Mouse (Mus musculus): ENCODE data around the gene Myo18a. TPM values are rescaled to one million over a fixed set of nuclear protein-coding genes. Genes with fewer than 3 reads are reported as not detected.

Myo18a gene
- total and polyA plus RNA-seq, 2 experiments from 2014 or later = 35.0 to 82.0 TPM

- no peak overlapping the region for H3K4me3 ChIP-seq (ENCODE audit: low read depth, low read length)
- no peaks in the 10 kb centered on the region for H3K9me3 ChIP-seq (ENCODE audit: low read length)
- H3K4me2 ChIP-seq (ENCODE audit: low read depth, low read length, poor library complexity, severe bottlenecking) = no peak overlapping the region
- DNase-seq (ENCODE audit: low spot score) (no peak), ATAC-seq (ENCODE audit: low FRiP score) (no peak)
- H3K27me3 ChIP-seq (ENCODE audit: insufficient read depth, low read length) = no peaks in the 10 kb centered on the region
- WGBS = 70% methylated on average over 7 of the region's 7 CpGs
- H3K4me1 ChIP-seq (ENCODE audit: insufficient read depth, low read length) = peaks cover 8% of the 10 kb centered on the region
- H3K9ac ChIP-seq (replicated peaks; ENCODE audit: low read length, poor library complexity, severe bottlenecking) = no peak overlapping the region
- peaks cover 14% of the 10 kb centered on the region; the same call in 1 of the 2 replicates for H3K36me3 ChIP-seq (ENCODE audit: insufficient read depth, low read length)
- no peak for TF ChIP-seq CTCF (IDR thresholded peaks at IDR 0.05)
- no peak overlapping the region for H3K27ac ChIP-seq (ENCODE audit: low read depth, low read length)
These were observed 99.8 kb downstream of the Myo18a start for GRCm38 (mm10) chr11:77862887-77863286.

- Histone ChIP-seq H3K9ac (replicated peaks; ENCODE audit: low read length, poor library complexity, severe bottlenecking) (no peak overlapping the region), H3K27me3 (ENCODE audit: insufficient read depth, low read length) (no peaks in the 10 kb centered on the region), H3K36me3 (ENCODE audit: insufficient read depth, low read length) (peaks cover 11% of the 10 kb centered on the region; the same call in 1 of the 2 replicates), H3K9me3 (ENCODE audit: low read length) (no peaks in the 10 kb centered on the region), H3K27ac (ENCODE audit: low read depth, low read length) (no peak overlapping the region), H3K4me1 (ENCODE audit: insufficient read depth, low read length) (peaks cover 12% of the 10 kb centered on the region), H3K4me3 (ENCODE audit: low read depth, low read length) (no peak overlapping the region), H3K4me2 (ENCODE audit: low read depth, low read length, poor library complexity, severe bottlenecking) (no peak overlapping the region)
- 71% methylated on average over 12 of the region's 12 CpGs for WGBS
- DNase-seq (ENCODE audit: low spot score) (no peak), ATAC-seq (ENCODE audit: low FRiP score) (no peak)
- no peak for TF ChIP-seq CTCF (IDR thresholded peaks at IDR 0.05)
These were observed 101.7 kb downstream of the Myo18a start for GRCm38 (mm10) chr11:77864771-77865170.

GRCm38 (mm10) chr11:77867419-77868083 lies 104.5 kb downstream of the Myo18a start:
- no peak for TF ChIP-seq CTCF (IDR thresholded peaks at IDR 0.05)
- WGBS = 17% methylated on average over 10 of the region's 12 CpGs
- DNase-seq (ENCODE audit: low spot score) (peak; percentile 73), ATAC-seq (ENCODE audit: low FRiP score) (no peak)
- Histone ChIP-seq H3K27me3 (ENCODE audit: insufficient read depth, low read length) (no peaks in the 10 kb centered on the region), H3K4me2 (ENCODE audit: low read depth, low read length, poor library complexity, severe bottlenecking) (no peak overlapping the region), H3K4me3 (ENCODE audit: low read depth, low read length) (no peak overlapping the region), H3K9me3 (ENCODE audit: low read length) (no peaks in the 10 kb centered on the region), H3K27ac (ENCODE audit: low read depth, low read length) (no peak overlapping the region), H3K4me1 (ENCODE audit: insufficient read depth, low read length) (peaks cover 21% of the 10 kb centered on the region), H3K36me3 (ENCODE audit: insufficient read depth, low read length) (peaks cover 3% of the 10 kb centered on the region; the same call in 1 of the 2 replicates), H3K9ac (replicated peaks; ENCODE audit: low read length, poor library complexity, severe bottlenecking) (no peak overlapping the region)

- WGBS = 11% methylated on average over 4 of the region's 4 CpGs
- Histone ChIP-seq H3K4me3 (ENCODE audit: low read depth, low read length) (no peak overlapping the region), H3K36me3 (ENCODE audit: insufficient read depth, low read length) (no peaks in the 10 kb centered on the region), H3K27ac (ENCODE audit: low read depth, low read length) (no peak overlapping the region), H3K4me1 (ENCODE audit: insufficient read depth, low read length) (peaks cover 29% of the 10 kb centered on the region), H3K4me2 (ENCODE audit: low read depth, low read length, poor library complexity, severe bottlenecking) (no peak overlapping the region), H3K9me3 (ENCODE audit: low read length) (no peaks in the 10 kb centered on the region), H3K9ac (replicated peaks; ENCODE audit: low read length, poor library complexity, severe bottlenecking) (no peak overlapping the region), H3K27me3 (ENCODE audit: insufficient read depth, low read length) (no peaks in the 10 kb centered on the region)
- no peak for TF ChIP-seq CTCF (IDR thresholded peaks at IDR 0.05)
- ATAC-seq (ENCODE audit: low FRiP score) (no peak), DNase-seq (ENCODE audit: low spot score) (peak; percentile 80)
These were observed 108.4 kb downstream of the Myo18a start for GRCm38 (mm10) chr11:77871436-77871835.

GRCm38 (mm10) chr11:77872236-77872635 lies 109.2 kb downstream of the Myo18a start:
- Histone ChIP-seq H3K4me1 (ENCODE audit: insufficient read depth, low read length) (peaks cover 32% of the 10 kb centered on the region), H3K36me3 (ENCODE audit: insufficient read depth, low read length) (no peaks in the 10 kb centered on the region), H3K4me2 (ENCODE audit: low read depth, low read length, poor library complexity, severe bottlenecking) (peak overlapping the region; percentile 22), H3K9ac (replicated peaks; ENCODE audit: low read length, poor library complexity, severe bottlenecking) (no peak overlapping the region), H3K4me3 (ENCODE audit: low read depth, low read length) (no peak overlapping the region), H3K27me3 (ENCODE audit: insufficient read depth, low read length) (no peaks in the 10 kb centered on the region), H3K27ac (ENCODE audit: low read depth, low read length) (0 out of 2 replicates have a peak overlapping the region, but pooled peaks have one; percentile 43), H3K9me3 (ENCODE audit: low read length) (no peaks in the 10 kb centered on the region)
- ATAC-seq (ENCODE audit: low FRiP score) (0 out of 2 replicates have a peak, but pooled peaks have one; percentile 25), DNase-seq (ENCODE audit: low spot score) (peak; percentile 84)
- WGBS = 5% methylated on average over 11 of the region's 11 CpGs
- TF ChIP-seq CTCF (IDR thresholded peaks at IDR 0.05) = peak; percentile 52

- TF ChIP-seq CTCF (IDR thresholded peaks at IDR 0.05) = peak; percentile 13; the same call in 1 of the 2 replicates
- peak overlapping the region; percentile 22 for H3K4me2 ChIP-seq (ENCODE audit: low read depth, low read length, poor library complexity, severe bottlenecking)
- no peaks in the 10 kb centered on the region for H3K9me3 ChIP-seq (ENCODE audit: low read length)
- H3K4me3 ChIP-seq (ENCODE audit: low read depth, low read length) = no peak overlapping the region
- H3K27ac ChIP-seq (ENCODE audit: low read depth, low read length) = 0 out of 2 replicates have a peak overlapping the region, but pooled peaks have one; percentile 43
- ATAC-seq (ENCODE audit: low FRiP score) = 0 out of 2 replicates have a peak, but pooled peaks have one; percentile 3
- 15% methylated on average over 7 of the region's 7 CpGs for WGBS
- H3K36me3 ChIP-seq (ENCODE audit: insufficient read depth, low read length) = no peaks in the 10 kb centered on the region
- no peak for DNase-seq (ENCODE audit: low spot score)
- peaks cover 29% of the 10 kb centered on the region for H3K4me1 ChIP-seq (ENCODE audit: insufficient read depth, low read length)
- H3K27me3 ChIP-seq (ENCODE audit: insufficient read depth, low read length) = no peaks in the 10 kb centered on the region
- H3K9ac ChIP-seq (replicated peaks; ENCODE audit: low read length, poor library complexity, severe bottlenecking) = no peak overlapping the region
These were observed 109.6 kb downstream of the Myo18a start for GRCm38 (mm10) chr11:77872685-77873084.
